Mouse (Mus musculus): ENCODE data around the gene Ifngr2. TPM values are rescaled to one million over a fixed set of nuclear protein-coding genes. Genes with fewer than 3 reads are reported as not detected.

Ifngr2 gene
- polyA plus RNA-seq, 1 experiment from 2014 or later: 36.7 TPM

GRCm38 (mm10) chr16:91605156-91605555, 58.3 kb downstream of the Ifngr2 start:
- no peak for DNase-seq (ENCODE audit: low spot score)
- H3K4me1 ChIP-seq (replicated peaks): no peaks in the 10 kb centered on the region
- no peaks in the 10 kb centered on the region for H3K36me3 ChIP-seq
- H3K27me3 ChIP-seq (ENCODE audit: insufficient read depth, poor library complexity, severe bottlenecking): 0 out of 2 replicates have a peak, but pooled peaks cover 3% of the 10 kb centered on the region
- no peak overlapping the region for H3K27ac ChIP-seq
- H3K9me3 ChIP-seq: no peaks in the 10 kb centered on the region; the same call in 1 of the 2 replicates
- 84% methylated on average over 6 of the region's 6 CpGs for WGBS
- no peak overlapping the region for H3K4me3 ChIP-seq

GRCm38 (mm10) chr16:91606958-91607357, 60.1 kb downstream of the Ifngr2 start:
- DNase-seq (ENCODE audit: low spot score): no peak
- H3K36me3 ChIP-seq: no peaks in the 10 kb centered on the region
- 0 out of 2 replicates have a peak, but pooled peaks cover 3% of the 10 kb centered on the region for H3K4me1 ChIP-seq (replicated peaks)
- no peaks in the 10 kb centered on the region; the same call in 1 of the 2 replicates for H3K9me3 ChIP-seq
- H3K27me3 ChIP-seq (ENCODE audit: insufficient read depth, poor library complexity, severe bottlenecking): no peaks in the 10 kb centered on the region
- WGBS: 94% methylated on average over 8 of the region's 8 CpGs
- H3K27ac ChIP-seq: no peak overlapping the region
- no peak overlapping the region for H3K4me3 ChIP-seq

- no peak for DNase-seq (ENCODE audit: low spot score)
- Histone ChIP-seq H3K4me1 (replicated peaks) (peaks cover 12% of the 10 kb centered on the region), H3K9me3 (no peaks in the 10 kb centered on the region; the same call in 1 of the 2 replicates), H3K27me3 (ENCODE audit: insufficient read depth, poor library complexity, severe bottlenecking) (no peaks in the 10 kb centered on the region), H3K4me3 (no peak overlapping the region), H3K27ac (no peak overlapping the region), H3K36me3 (no peaks in the 10 kb centered on the region)
- WGBS: 86% methylated on average over 9 of the region's 9 CpGs
Observed at GRCm38 (mm10) chr16:91609501-91610245, 62.8 kb downstream of the Ifngr2 start.

- H3K27me3 ChIP-seq (ENCODE audit: insufficient read depth, poor library complexity, severe bottlenecking): no peaks in the 10 kb centered on the region
- H3K36me3 ChIP-seq: no peaks in the 10 kb centered on the region
- H3K9me3 ChIP-seq: no peaks in the 10 kb centered on the region; the same call in 1 of the 2 replicates
- no peak for DNase-seq (ENCODE audit: low spot score)
- no peak overlapping the region for H3K27ac ChIP-seq
- WGBS: 74% methylated on average over 11 of the region's 11 CpGs
- H3K4me1 ChIP-seq (replicated peaks): peaks cover 12% of the 10 kb centered on the region
- H3K4me3 ChIP-seq: no peak overlapping the region
Observed at GRCm38 (mm10) chr16:91611248-91611647, 64.4 kb downstream of the Ifngr2 start.

GRCm38 (mm10) chr16:91612525-91612924, 65.7 kb downstream of the Ifngr2 start:
- Histone ChIP-seq H3K27me3 (ENCODE audit: insufficient read depth, poor library complexity, severe bottlenecking) (peaks cover 3% of the 10 kb centered on the region; the same call in 1 of the 2 replicates), H3K36me3 (no peaks in the 10 kb centered on the region), H3K4me1 (replicated peaks) (peaks cover 12% of the 10 kb centered on the region), H3K4me3 (no peak overlapping the region), H3K27ac (no peak overlapping the region), H3K9me3 (no peaks in the 10 kb centered on the region; the same call in 1 of the 2 replicates)
- no peak for DNase-seq (ENCODE audit: low spot score)
- 63% methylated on average over 5 of the region's 5 CpGs for WGBS

- 88% methylated on average over 6 of the region's 6 CpGs for WGBS
- peaks cover 19% of the 10 kb centered on the region for H3K4me1 ChIP-seq (replicated peaks)
Observed at GRCm38 (mm10) chr16:91614552-91614951, 67.7 kb downstream of the Ifngr2 start.

More at GRCm38 (mm10) chr16:91614552-91614951, 67.7 kb downstream of the Ifngr2 start:
- DNase-seq (ENCODE audit: low spot score): no peak
- Histone ChIP-seq H3K27me3 (ENCODE audit: insufficient read depth, poor library complexity, severe bottlenecking) (peaks cover 11% of the 10 kb centered on the region), H3K27ac (no peak overlapping the region), H3K36me3 (no peaks in the 10 kb centered on the region), H3K4me3 (no peak overlapping the region), H3K9me3 (no peaks in the 10 kb centered on the region)

Other genes starting within 250 kb of the Ifngr2 start
- gene Ifnar2, start 174.3 kb upstream of the Ifngr2 start, polyA plus RNA-seq (2016; fragmentation: Nextera tagmentation; extraction: Ambion mirVana): 27.8 and 29.3 TPM in 2 replicates
- gene Gm21970, start 155.4 kb upstream of the Ifngr2 start, polyA plus RNA-seq (2016; fragmentation: Nextera tagmentation; extraction: Ambion mirVana): not detected in 2 replicates
- gene Il10rb, start 140.9 kb upstream of the Ifngr2 start, polyA plus RNA-seq (2016; fragmentation: Nextera tagmentation; extraction: Ambion mirVana): 7.1 and 8.6 TPM in 2 replicates
- 49.8 and 50.5 TPM in 2 replicates for gene Ifnar1, start 61.8 kb upstream of the Ifngr2 start, polyA plus RNA-seq (2016; fragmentation: Nextera tagmentation; extraction: Ambion mirVana)
- gene Tmem50b, start 50.7 kb downstream of the Ifngr2 start, polyA plus RNA-seq (2016; fragmentation: Nextera tagmentation; extraction: Ambion mirVana): 37.6 and 45.9 TPM in 2 replicates
- gene Dnajc28, start 72.0 kb downstream of the Ifngr2 start, polyA plus RNA-seq (2016; fragmentation: Nextera tagmentation; extraction: Ambion mirVana): 3.2 and 4.5 TPM in 2 replicates
- gene Gart, start 99.9 kb downstream of the Ifngr2 start, polyA plus RNA-seq (2016; fragmentation: Nextera tagmentation; extraction: Ambion mirVana): 112 and 158 TPM in 2 replicates
- 102 and 114 TPM in 2 replicates for gene Son, start 100.4 kb downstream of the Ifngr2 start, polyA plus RNA-seq (2016; fragmentation: Nextera tagmentation; extraction: Ambion mirVana)
- gene Donson, start 141.7 kb downstream of the Ifngr2 start, polyA plus RNA-seq (2016; fragmentation: Nextera tagmentation; extraction: Ambion mirVana): 32.9 and 34.6 TPM in 2 replicates
- 65.1 and 71.6 TPM in 2 replicates for gene Cryzl1, start 181.9 kb downstream of the Ifngr2 start, polyA plus RNA-seq (2016; fragmentation: Nextera tagmentation; extraction: Ambion mirVana)
- gene Itsn1, start 182.2 kb downstream of the Ifngr2 start, polyA plus RNA-seq (2016; fragmentation: Nextera tagmentation; extraction: Ambion mirVana): 50.7 and 55.5 TPM in 2 replicates

Measured in hindbrain, embryonic 10.5 days (tissue).